ENCODE assay signal across 9 mouse cellular contexts in the genomic region with DNA sequence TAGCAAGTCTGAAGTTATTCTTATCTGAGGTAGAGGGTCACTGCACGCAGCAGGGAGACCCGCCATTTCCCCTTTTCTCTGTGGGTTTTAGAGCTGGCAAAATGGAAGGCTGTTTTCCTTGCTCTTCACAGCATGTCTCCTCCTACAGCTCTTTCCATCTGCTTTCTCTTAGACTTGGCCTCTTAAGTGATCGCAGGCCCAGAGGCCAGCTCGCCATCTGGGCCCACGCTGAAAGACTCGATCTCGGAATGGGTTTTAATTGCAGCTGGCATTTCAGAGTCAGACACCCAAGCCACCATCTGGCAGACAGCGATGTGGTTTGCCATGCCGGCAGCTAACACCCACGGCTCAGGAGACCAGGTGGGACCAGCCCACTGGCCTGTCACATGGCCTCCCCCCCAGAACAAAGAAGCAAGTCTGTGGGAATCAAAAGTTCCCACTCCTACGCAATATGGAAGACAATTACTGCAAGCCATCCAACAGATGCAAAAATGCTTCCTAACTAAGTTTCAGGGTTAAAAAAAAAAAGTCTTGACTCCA. TPM values are rescaled to one million over a fixed set of nuclear protein-coding genes. Genes with fewer than 3 reads are reported as not detected.
A peak's percentile ranks its signal among the peaks of the same experiment; 100 is the strongest.
DNase-seq lines count a peak whose midpoint lies in the region; ATAC-seq lines count a peak whose summit lies in the region.
"Had no signal": no experiment of that assay in that cellular context is flagged by ENCODE, and none has a peak within 500 bp of the region (broad histone marks: within the 10 kb centered on the region; RNA-seq: fewer than 3 reads in every experiment).

No protein-coding gene starts in this region.

- H3K36me3 ChIP-seq in midbrain, embryonic 11.5 days (ENCODE audit: control insufficient read depth, insufficient read depth, low read length) = no peaks in the 10 kb centered on the region
- H3K36me3 ChIP-seq in midbrain, embryonic 16.5 days (ENCODE audit: control insufficient read depth, insufficient read depth, low read length) = no peaks in the 10 kb centered on the region
- peaks cover 8% of the 10 kb centered on the region for H3K36me3 ChIP-seq in embryonic facial prominence, embryonic 13.5 days

- H3K4me2 ChIP-seq in midbrain, embryonic 11.5 days = no peak overlapping the region
- H3K4me2 ChIP-seq in midbrain, embryonic 16.5 days (ENCODE audit: low read length) = no peak overlapping the region
- peak overlapping the region; percentile 16; the same call in 1 of the 2 replicates for H3K4me2 ChIP-seq in embryonic facial prominence, embryonic 13.5 days

- H3K27ac ChIP-seq in midbrain, embryonic 11.5 days (ENCODE audit: low read depth, low read length) = no peak overlapping the region
- no peak overlapping the region for H3K27ac ChIP-seq in midbrain, embryonic 16.5 days (ENCODE audit: low read length)
- H3K27ac ChIP-seq in embryonic facial prominence, embryonic 13.5 days = peak overlapping the region; percentile 85
- H3K27ac ChIP-seq: liver, embryonic 14.5 days had no signal

- no peak overlapping the region for H3K9ac ChIP-seq in midbrain, embryonic 11.5 days (ENCODE audit: low read length)
- no peak overlapping the region for H3K9ac ChIP-seq in midbrain, embryonic 16.5 days (ENCODE audit: low read depth, low read length)
- H3K9ac ChIP-seq in embryonic facial prominence, embryonic 13.5 days = no peak overlapping the region
- H3K9ac ChIP-seq: liver, embryonic 14.5 days had no signal

- no peaks in the 10 kb centered on the region for H3K27me3 ChIP-seq in midbrain, embryonic 11.5 days (ENCODE audit: control insufficient read depth, insufficient read depth, low read length)
- no peaks in the 10 kb centered on the region for H3K27me3 ChIP-seq in midbrain, embryonic 16.5 days (ENCODE audit: control insufficient read depth, insufficient read depth, low read depth, low read length)
- H3K27me3 ChIP-seq in embryonic facial prominence, embryonic 13.5 days = no peaks in the 10 kb centered on the region

- H3K9me3 ChIP-seq in midbrain, embryonic 11.5 days (ENCODE audit: control insufficient read depth, low read length) = no peaks in the 10 kb centered on the region
- H3K9me3 ChIP-seq in midbrain, embryonic 16.5 days (replicated peaks; ENCODE audit: control insufficient read depth, low read length, poor library complexity, severe bottlenecking) = no peaks in the 10 kb centered on the region
- no peaks in the 10 kb centered on the region for H3K9me3 ChIP-seq in embryonic facial prominence, embryonic 13.5 days

- 77% methylated on average over 11 of the region's 11 CpGs for WGBS in midbrain, embryonic 11.5 days
- 39% methylated on average over 11 of the region's 11 CpGs for WGBS in midbrain, embryonic 16.5 days
- WGBS in embryonic facial prominence, embryonic 13.5 days = 27% methylated on average over 11 of the region's 11 CpGs

- H3K4me1 ChIP-seq in midbrain, embryonic 11.5 days (ENCODE audit: control insufficient read depth, insufficient read depth, low read length) = no peaks in the 10 kb centered on the region
- no peaks in the 10 kb centered on the region for H3K4me1 ChIP-seq in midbrain, embryonic 16.5 days (ENCODE audit: control insufficient read depth, insufficient read depth, low read length)
- peaks cover 25% of the 10 kb centered on the region for H3K4me1 ChIP-seq in embryonic facial prominence, embryonic 13.5 days

- 0 out of 2 replicates have a peak, but pooled peaks have one; percentile 42 for ATAC-seq in midbrain, embryonic 11.5 days (ENCODE audit: low FRiP score)
- no peak for ATAC-seq in midbrain, embryonic 16.5 days
- ATAC-seq in embryonic facial prominence, embryonic 13.5 days (ENCODE audit: insufficient number of reproducible peaks, insufficient read depth, low FRiP score, low TSS enrichment, low read depth) = 0 out of 2 replicates have a peak, but pooled peaks have one; percentile 71
- ATAC-seq in erythroblast, adult 5-6 weeks (replicated peaks; ENCODE audit: low FRiP score, poor library complexity, severe bottlenecking) = no peak

- no peak overlapping the region for H3K4me3 ChIP-seq in midbrain, embryonic 11.5 days (ENCODE audit: low read depth, low read length)
- no peak overlapping the region for H3K4me3 ChIP-seq in midbrain, embryonic 16.5 days (ENCODE audit: low read depth, low read length)
- H3K4me3 ChIP-seq in embryonic facial prominence, embryonic 13.5 days = no peak overlapping the region

- DNase-seq in midbrain, embryonic 11.5 days (ENCODE audit: low spot score, missing footprints) = no peak
- DNase-seq in layer of hippocampus, adult 8-10 months (ENCODE audit: low spot score in 2 of 2) = peak; percentile 44 to 59
- peak; percentile 49 for DNase-seq in retina, embryonic 14.5 days (ENCODE audit: low spot score)
- DNase-seq in ovary, adult 18-20 months (ENCODE audit: low spot score) = no peak
- DNase-seq in adrenal gland, adult 8-10 months = no peak

RNA-seq across cellular contexts. Expression of a gene that starts 36.5 kb away (rescaled TPM):
- polyA plus RNA-seq in midbrain, embryonic 11.5 days (2014; fragmentation: Nextera tagmentation; extraction: Ambion mirVana) = 8.1 and 9.2 TPM in 2 replicates
- 7.1 and 7.7 TPM in 2 replicates for polyA plus RNA-seq in midbrain, embryonic 16.5 days (2015; fragmentation: Nextera tagmentation; extraction: Ambion mirVana)
- 27.0 and 33.3 TPM in 2 replicates for polyA plus RNA-seq in embryonic facial prominence, embryonic 13.5 days (2015; fragmentation: Nextera tagmentation; extraction: Ambion mirVana)
- 10 to 100 TPM; 12.2 to 46.7 (median 26.0) TPM for total RNA-seq in layer of hippocampus, adult 8-10 months (2022)
- 5.8 and 7.5 TPM in 2 replicates for total RNA-seq in erythroblast, adult 5-6 weeks (2015; ENCODE audit: low replicate concordance)
- total RNA-seq in erythroblast, adult 5-6 weeks (2017; ENCODE audit: low replicate concordance) = 2.4 and 4.8 TPM in 2 replicates
- 100 to 1,000 TPM in 2 of 4 experiments, 10 to 100 TPM in 2; 73.2 to 118 (median 99.8) TPM for total RNA-seq in adrenal gland, adult 8-10 months (2022)

Comparison
In these comparisons a context has a peak if more than half of its experiments do, and no peak if none do; other contexts are left out.
1. ATAC-seq: peak in midbrain, embryonic 11.5 days (single experiment) and embryonic facial prominence, embryonic 13.5 days (single experiment); none in midbrain, embryonic 16.5 days (single experiment) and erythroblast, adult 5-6 weeks (single experiment).
2. DNase-seq: peak in layer of hippocampus, adult 8-10 months (2 of 2) and retina, embryonic 14.5 days (single experiment); none in midbrain, embryonic 11.5 days (single experiment), ovary, adult 18-20 months (single experiment) and adrenal gland, adult 8-10 months (single experiment).